Mouse (Mus musculus): ENCODE measurements around the gene Tmem37. TPM values are rescaled to one million over a fixed set of nuclear protein-coding genes. Genes with fewer than 3 reads are reported as not detected.

Tmem37 gene
- polyA plus RNA-seq, 1 experiment = 0.08 TPM

DNA sequence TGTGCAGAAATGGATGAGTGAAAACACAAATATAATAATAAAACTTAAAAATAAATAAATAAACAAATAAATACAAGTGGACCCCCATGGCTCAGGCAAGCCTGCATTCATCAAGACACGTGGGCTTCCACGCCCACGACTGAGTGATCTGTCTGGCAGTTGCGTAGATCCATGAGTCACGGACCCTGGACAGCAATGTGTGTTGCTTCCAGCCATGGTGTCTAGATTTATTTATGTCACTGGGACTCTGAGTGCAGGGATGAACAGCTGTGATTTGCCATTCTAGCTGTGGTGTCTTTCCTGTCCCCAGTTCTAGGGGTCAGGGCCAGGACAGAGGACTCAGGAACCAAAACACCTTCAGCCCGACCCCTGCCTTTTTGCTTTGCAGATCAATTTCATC lies 18.9 kb downstream of the Tmem37 start:
- H3K27me3 ChIP-seq (ENCODE audit: control insufficient read depth) = no peaks in the 10 kb centered on the region
- no peaks in the 10 kb centered on the region for H3K36me3 ChIP-seq (ENCODE audit: control insufficient read depth)
- H3K9me3 ChIP-seq (ENCODE audit: control insufficient read depth, low read length) = no peaks in the 10 kb centered on the region
- no peak overlapping the region for H3K4me3 ChIP-seq (replicated peaks)
- no peaks in the 10 kb centered on the region for H3K4me1 ChIP-seq (ENCODE audit: control insufficient read depth)
- TF ChIP-seq GATA1 (IDR thresholded peaks at IDR 0.05; ENCODE audit: low read length) (no peak), TAL1 (IDR thresholded peaks at IDR 0.05; ENCODE audit: low read length) (no peak)

GRCm38 (mm10) chr1:120051070-120051469 lies 22.8 kb downstream of the Tmem37 start:
- Histone ChIP-seq H3K36me3 (ENCODE audit: control insufficient read depth) (no peaks in the 10 kb centered on the region), H3K9me3 (ENCODE audit: control insufficient read depth, low read length) (no peaks in the 10 kb centered on the region), H3K4me1 (ENCODE audit: control insufficient read depth) (no peaks in the 10 kb centered on the region), H3K27me3 (ENCODE audit: control insufficient read depth) (no peaks in the 10 kb centered on the region), H3K4me3 (replicated peaks) (no peak overlapping the region)
- no peak for TF ChIP-seq GATA1 (IDR thresholded peaks at IDR 0.05; ENCODE audit: low read length)
- TF ChIP-seq TAL1 (IDR thresholded peaks at IDR 0.05; ENCODE audit: low read length) = no peak

DNA sequence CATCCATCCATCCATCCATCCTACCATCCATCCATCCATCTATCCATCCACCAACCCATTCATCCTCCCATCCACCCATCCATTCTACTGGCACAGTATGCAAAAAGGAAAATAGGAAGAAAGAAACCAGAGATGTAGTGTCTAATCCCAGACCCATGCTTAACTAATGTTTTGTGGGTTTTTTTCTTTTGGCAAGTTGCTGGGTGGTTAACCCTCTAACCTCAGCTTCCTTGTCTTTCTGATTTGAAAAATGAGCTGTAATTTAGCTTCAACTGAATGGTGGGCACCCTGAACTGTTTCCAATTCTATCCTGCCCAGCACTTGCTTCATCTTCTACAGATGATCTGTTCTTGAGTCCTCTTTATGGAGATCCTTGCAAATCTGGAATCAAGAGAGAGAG lies 26.5 kb downstream of the Tmem37 start:
- Histone ChIP-seq H3K9me3 (ENCODE audit: control insufficient read depth, low read length) (no peaks in the 10 kb centered on the region), H3K36me3 (ENCODE audit: control insufficient read depth) (no peaks in the 10 kb centered on the region), H3K4me1 (ENCODE audit: control insufficient read depth) (no peaks in the 10 kb centered on the region), H3K4me3 (replicated peaks) (no peak overlapping the region), H3K27me3 (ENCODE audit: control insufficient read depth) (no peaks in the 10 kb centered on the region)
- TF ChIP-seq GATA1 (IDR thresholded peaks at IDR 0.05; ENCODE audit: low read length) (no peak), TAL1 (IDR thresholded peaks at IDR 0.05; ENCODE audit: low read length) (no peak)

GRCm38 (mm10) chr1:120044584-120044983 lies 29.3 kb downstream of the Tmem37 start:
- Histone ChIP-seq H3K27me3 (ENCODE audit: control insufficient read depth) (no peaks in the 10 kb centered on the region), H3K9me3 (ENCODE audit: control insufficient read depth, low read length) (no peaks in the 10 kb centered on the region), H3K36me3 (ENCODE audit: control insufficient read depth) (no peaks in the 10 kb centered on the region), H3K4me1 (ENCODE audit: control insufficient read depth) (no peaks in the 10 kb centered on the region), H3K4me3 (replicated peaks) (no peak overlapping the region)
- TF ChIP-seq GATA1 (IDR thresholded peaks at IDR 0.05; ENCODE audit: low read length) (no peak), TAL1 (IDR thresholded peaks at IDR 0.05; ENCODE audit: low read length) (no peak)

- H3K27me3 ChIP-seq (ENCODE audit: control insufficient read depth) = no peaks in the 10 kb centered on the region
- H3K9me3 ChIP-seq (ENCODE audit: control insufficient read depth, low read length) = no peaks in the 10 kb centered on the region
- no peak overlapping the region for H3K4me3 ChIP-seq (replicated peaks)
- no peaks in the 10 kb centered on the region for H3K4me1 ChIP-seq (ENCODE audit: control insufficient read depth)
- no peak for TF ChIP-seq TAL1 (IDR thresholded peaks at IDR 0.05; ENCODE audit: low read length)
- no peak for TF ChIP-seq GATA1 (IDR thresholded peaks at IDR 0.05; ENCODE audit: low read length)
- H3K36me3 ChIP-seq (ENCODE audit: control insufficient read depth) = no peaks in the 10 kb centered on the region
Observed at GRCm38 (mm10) chr1:120042421-120042820, 31.5 kb downstream of the Tmem37 start.

DNA sequence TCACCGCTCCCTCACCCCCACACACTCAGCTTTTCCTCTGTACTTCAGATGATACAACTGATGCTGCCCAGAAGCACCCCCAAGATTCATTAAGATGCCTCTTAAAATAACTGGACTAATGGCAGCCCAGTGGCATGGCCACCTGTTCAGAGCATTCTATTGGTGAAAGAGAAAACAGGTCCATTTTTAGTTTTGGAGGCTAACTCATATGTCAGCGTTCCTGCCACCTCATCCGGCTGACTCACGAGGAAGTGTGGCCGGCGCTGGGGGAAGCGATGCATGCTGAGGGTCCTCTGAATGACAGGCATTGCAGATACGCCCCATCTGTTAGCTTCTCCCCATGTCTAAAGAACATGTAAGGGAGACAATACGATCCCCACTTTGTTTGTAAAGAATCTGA lies 35.3 kb downstream of the Tmem37 start:
- Histone ChIP-seq H3K27me3 (ENCODE audit: control insufficient read depth) (no peaks in the 10 kb centered on the region), H3K9me3 (ENCODE audit: control insufficient read depth, low read length) (no peaks in the 10 kb centered on the region), H3K4me3 (replicated peaks) (no peak overlapping the region), H3K36me3 (ENCODE audit: control insufficient read depth) (no peaks in the 10 kb centered on the region), H3K4me1 (ENCODE audit: control insufficient read depth) (no peaks in the 10 kb centered on the region)
- no peak for TF ChIP-seq GATA1 (IDR thresholded peaks at IDR 0.05; ENCODE audit: low read length)
- no peak for TF ChIP-seq TAL1 (IDR thresholded peaks at IDR 0.05; ENCODE audit: low read length)

DNA sequence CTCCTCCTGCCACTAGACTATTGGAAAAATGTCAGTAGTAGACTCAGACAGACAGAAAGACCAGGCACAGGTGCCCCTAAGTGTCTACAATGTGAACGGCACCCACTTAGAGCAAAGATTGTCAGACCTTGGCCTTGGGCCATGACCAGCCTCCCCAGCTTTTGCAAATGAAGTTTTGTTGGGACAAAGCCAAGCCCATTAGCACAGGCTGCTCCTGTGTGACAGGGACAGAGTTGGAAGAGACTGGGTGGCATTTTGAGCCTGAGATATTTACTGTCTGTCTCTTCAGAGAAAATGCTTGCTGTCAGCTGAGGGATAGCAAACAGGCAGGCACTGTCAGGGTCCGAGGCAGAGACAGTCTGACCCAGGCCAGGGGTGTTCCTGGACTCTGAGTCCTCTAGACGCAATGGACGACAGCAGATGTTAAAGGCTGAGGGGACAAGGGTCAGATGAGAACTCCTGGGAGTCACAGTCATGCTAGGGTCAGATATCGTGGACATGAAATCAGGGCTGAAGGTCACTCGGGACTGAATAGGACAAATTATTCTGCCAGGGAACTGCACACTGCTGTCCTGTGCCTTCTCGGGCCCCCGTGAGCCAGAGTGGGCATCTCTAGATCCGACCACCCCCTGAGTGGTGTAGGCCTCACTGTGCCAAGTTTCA lies 36.7 kb downstream of the Tmem37 start:
- no peaks in the 10 kb centered on the region for H3K4me1 ChIP-seq (ENCODE audit: control insufficient read depth)
- H3K36me3 ChIP-seq (ENCODE audit: control insufficient read depth) = no peaks in the 10 kb centered on the region
- H3K9me3 ChIP-seq (ENCODE audit: control insufficient read depth, low read length) = no peaks in the 10 kb centered on the region
- no peaks in the 10 kb centered on the region for H3K27me3 ChIP-seq (ENCODE audit: control insufficient read depth)
- no peak for TF ChIP-seq GATA1 (IDR thresholded peaks at IDR 0.05; ENCODE audit: low read length)
- TF ChIP-seq TAL1 (IDR thresholded peaks at IDR 0.05; ENCODE audit: low read length) = no peak
- H3K4me3 ChIP-seq (replicated peaks) = no peak overlapping the region

- no peaks in the 10 kb centered on the region for H3K27me3 ChIP-seq (ENCODE audit: control insufficient read depth)
- H3K4me3 ChIP-seq (replicated peaks) = no peak overlapping the region
- H3K4me1 ChIP-seq (ENCODE audit: control insufficient read depth) = no peaks in the 10 kb centered on the region
- no peak for TF ChIP-seq TAL1 (IDR thresholded peaks at IDR 0.05; ENCODE audit: low read length)
- TF ChIP-seq GATA1 (IDR thresholded peaks at IDR 0.05; ENCODE audit: low read length) = no peak
- no peaks in the 10 kb centered on the region for H3K36me3 ChIP-seq (ENCODE audit: control insufficient read depth)
- H3K9me3 ChIP-seq (ENCODE audit: control insufficient read depth, low read length) = no peaks in the 10 kb centered on the region
Observed at GRCm38 (mm10) chr1:120035456-120036034, 38.3 kb downstream of the Tmem37 start.

DNA sequence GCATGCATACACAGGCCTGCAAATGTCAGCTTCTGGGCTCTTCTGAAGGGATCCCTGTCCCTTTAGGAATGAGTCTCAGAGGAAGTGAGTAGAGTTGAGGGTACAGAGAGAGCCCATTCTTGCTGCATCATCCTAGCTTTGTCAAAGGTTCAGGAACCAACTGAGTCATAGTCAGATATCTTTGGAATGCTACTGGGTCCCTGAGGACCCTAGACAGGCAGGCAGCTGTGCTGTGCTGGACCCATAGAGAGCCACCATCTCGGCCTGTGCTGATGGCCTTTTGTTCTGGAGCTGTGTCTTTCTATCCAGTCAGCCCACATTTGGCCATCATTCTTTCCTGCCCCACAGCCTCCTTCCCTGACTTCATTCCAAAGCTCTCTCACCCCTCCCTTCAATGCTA lies 39.1 kb downstream of the Tmem37 start:
- TF ChIP-seq TAL1 (IDR thresholded peaks at IDR 0.05; ENCODE audit: low read length) = no peak
- TF ChIP-seq GATA1 (IDR thresholded peaks at IDR 0.05; ENCODE audit: low read length) = no peak
- Histone ChIP-seq H3K4me3 (replicated peaks) (no peak overlapping the region), H3K36me3 (ENCODE audit: control insufficient read depth) (no peaks in the 10 kb centered on the region), H3K27me3 (ENCODE audit: control insufficient read depth) (no peaks in the 10 kb centered on the region), H3K4me1 (ENCODE audit: control insufficient read depth) (no peaks in the 10 kb centered on the region), H3K9me3 (ENCODE audit: control insufficient read depth, low read length) (no peaks in the 10 kb centered on the region)
